Mouse (Mus musculus) spleen, embryonic (tissue): ENCODE measurements around the gene Katnb1.

ENCODE experiments used
- CTCF ChIA-PET: fragments of 350-600 bp; sonication (Branson Sonifier 250); formaldehyde crosslinking; loops from one replicate; lab custom pipeline; 2022; lab: Charles Lee

Katnb1 gene

DNA sequence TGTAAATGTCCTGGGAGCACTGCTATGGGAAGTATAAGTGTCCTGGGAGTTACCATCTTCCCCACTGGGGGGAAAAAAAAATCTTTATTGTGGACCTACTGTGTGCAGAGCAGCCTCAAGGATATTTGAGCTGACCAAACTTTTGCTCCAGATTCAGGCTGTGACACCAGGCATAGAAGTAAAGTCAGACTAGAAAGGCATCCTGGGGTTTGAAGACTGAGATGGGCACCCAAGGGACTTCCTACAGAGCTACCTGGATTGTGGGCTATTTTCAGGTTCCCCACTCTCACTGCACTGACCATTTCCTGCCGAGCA is 58.0 kb downstream of the Katnb1 start:
- CTCF ChIA-PET: no interaction called here

DNA sequence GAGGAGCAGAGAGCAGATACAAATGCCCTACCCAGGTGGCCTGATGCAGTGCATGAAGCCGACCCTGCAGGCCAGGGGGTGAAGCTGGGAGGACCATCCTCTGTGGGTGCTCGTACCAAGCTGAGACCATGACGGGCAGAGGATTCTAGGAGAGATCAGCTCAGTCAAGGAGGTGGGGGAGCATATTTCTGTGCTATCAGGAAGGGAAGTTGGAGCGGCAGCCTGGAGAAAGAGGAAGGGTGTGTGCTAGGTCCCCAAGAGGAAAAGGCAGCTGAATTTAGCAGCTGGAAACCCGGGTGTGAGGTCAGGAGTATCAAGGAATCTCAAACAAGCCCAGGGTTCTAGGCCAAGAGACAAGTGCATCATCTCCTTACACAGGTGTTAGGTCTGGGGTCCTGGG is 59.6 kb downstream of the Katnb1 start:
- CTCF ChIA-PET: no interaction called here

DNA sequence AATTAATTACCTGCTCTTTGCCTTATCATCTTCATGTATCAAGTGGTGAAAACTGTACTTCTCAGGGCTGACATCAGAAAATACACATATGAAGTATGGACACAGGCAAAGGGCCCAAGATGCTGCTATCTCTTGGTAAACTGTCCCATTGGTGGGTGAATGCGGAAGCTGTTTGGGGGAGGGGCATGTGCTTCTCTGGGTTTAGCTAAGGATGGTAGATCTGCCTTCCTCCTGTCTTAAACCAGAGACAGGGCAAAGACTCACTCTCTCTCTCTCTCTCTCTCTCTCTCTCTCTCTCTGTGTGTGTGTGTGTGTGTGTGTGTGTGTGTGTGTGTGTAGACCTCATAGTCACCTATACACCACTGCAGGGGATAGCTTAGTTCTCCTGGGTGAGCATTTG is 60.0 kb downstream of the Katnb1 start:
- CTCF ChIA-PET: no interaction called here

DNA sequence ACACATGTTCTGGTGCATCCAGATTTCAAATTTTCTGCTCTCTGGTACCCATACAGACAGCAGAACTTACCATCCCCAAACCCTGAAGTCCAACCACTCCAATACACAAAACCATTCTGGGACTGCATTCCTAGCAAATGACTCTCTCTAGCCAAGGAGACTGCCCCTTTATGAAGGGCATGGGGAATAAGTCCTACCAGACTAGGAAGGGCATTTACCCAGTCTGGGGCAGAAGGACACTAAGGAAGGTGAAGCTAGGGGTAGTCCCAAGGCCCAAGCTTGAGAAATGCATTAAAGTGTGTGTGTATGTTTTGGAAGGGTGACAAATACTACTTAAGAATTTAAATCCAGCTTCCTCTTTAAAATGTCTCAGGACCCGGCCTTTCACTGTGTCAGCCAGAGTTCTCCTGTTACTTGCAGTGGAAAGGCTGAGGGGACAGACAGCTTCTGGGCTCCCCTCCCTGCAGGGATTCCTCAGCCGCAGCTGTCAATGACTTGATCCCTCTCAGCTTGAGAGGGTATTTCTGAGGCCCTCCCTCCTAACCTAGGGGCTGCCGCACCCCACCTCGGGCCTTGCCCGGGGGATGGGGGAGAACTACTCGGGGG is 60.6 kb downstream of the Katnb1 start:
- CTCF ChIA-PET: no interaction called here

DNA sequence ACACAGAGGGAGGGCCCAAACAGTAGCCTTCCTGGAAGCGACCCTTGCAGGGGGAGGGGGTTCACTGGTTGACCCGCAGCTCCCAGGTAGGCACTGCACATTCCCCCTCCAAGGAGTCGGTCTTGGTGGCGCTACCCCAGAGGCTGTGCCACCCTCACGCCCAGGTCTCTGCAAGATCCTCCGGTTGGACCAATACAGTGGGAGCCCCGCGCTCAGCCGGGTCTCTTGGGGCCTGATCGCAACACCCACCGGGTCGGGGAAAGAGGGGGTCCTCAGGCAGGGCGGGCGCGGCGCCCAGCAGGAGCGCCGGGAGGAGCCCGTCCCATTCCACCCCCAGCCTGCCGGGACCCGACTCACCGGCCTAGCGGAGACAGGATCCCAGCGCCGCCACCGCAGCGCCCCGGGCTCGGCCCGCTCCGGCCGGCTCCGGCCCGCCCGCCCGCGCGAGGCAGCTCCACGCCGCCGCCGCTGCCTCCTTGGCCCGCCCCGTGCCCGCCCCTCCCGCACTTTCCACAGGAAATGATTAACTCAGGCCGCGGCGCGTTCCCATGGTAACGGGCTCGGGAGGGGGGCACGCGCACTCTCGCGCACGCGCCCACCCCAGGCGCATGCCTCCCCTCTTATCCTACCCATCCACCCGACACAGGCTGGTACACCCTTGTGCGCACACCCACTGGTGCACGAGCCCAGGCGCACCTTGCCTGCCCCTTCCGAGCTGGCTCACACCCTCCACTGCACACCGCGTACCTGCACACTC is 61.3 kb downstream of the Katnb1 start:
- CTCF ChIA-PET: no interaction called here

DNA sequence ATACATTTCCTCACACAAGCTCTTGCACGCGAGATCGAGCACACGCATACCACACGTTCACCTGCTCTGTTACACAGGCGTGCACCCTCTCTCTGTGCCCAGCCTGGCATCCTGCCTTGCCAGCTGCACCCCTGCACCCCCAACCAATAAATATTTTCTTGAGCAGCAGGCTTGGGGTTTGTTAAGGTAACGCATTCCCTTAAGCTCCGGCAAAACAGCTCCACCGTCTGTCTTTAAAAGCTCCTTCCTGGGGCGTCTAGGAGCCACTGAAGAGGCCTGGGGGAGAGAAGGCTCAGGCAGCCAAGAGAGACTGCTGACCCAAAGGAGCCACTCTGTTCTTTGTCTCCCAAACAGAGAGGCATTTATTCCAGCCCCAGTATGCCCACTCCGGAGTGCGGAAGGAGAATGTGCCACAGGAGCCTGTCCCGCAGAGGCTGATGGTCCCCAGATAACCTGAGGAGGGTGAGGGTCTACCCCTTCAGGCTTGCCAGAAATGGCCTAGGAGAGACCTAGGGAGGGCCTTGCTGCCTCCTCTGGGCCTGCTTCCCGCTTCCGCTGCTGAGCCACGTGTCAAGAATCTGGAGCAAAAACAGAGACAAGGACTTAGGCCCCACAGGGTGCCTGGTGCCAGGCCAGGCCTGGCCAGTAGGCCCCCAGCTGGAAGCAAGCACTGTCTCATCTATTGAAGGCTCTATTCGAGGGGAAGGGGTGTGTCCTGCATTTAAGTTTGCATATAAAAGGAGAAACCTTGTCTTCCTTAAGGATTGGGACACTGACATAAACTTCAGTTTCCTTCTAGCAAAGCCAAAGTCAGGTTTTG is 62.2 kb downstream of the Katnb1 start:
- CTCF ChIA-PET: no interaction called here

DNA sequence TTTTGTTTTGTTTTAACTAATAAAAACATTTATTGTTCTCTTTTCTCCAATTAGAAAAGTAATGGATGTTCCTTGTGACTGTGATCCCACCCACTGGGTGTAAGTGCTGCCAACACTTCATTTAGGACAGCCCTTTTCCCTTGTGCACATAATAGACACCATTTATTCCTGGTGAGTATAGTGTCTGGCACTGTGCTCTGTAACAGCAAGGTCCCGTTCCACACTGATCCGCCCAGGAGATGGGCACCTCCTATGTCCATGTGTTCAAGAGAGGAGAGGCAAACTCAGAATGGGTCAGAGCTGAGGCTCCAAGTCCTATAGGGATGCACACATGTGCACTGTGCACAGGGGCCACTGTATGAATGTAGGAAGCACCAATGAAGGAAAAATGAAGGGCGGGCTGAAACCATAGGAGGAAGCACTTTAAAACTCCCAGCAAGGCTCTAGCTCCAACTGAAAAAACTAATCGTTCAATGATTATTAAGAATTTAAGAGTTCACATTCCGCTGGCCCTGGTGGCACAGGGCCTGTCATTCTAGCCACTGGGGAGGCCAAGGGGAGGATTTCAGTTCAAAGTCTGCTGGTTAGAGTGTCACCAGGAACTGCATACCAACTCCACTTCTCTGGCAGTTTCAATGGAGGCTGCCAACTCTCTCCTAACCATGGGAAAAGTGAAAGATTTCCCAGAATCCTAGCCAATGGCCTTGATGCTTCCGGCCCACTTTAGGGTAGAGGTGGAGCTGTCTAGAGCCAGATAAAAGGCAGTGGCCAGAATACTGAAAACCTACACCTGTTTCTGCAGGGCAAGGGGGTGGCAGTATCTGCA is 63.0 kb downstream of the Katnb1 start:
- CTCF ChIA-PET: no interaction called here

DNA sequence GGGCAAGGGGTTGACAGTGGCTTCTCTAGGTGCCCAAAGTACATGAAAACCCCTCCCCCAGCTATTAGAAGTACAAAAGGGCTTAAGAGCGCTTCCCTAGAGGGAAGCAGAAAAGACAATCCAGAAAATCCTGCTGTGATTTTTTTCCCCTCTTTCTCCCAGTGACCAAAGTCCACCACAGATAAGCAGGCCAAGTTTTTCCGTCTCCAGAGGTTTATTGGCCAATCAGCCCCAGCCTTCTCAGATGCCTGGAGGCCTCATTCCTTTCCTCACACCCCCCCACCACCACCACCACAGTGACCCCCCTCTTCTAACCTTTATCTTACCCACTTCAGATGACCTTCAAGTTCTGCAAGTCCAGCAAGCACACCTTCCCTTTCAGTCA is 63.6 kb downstream of the Katnb1 start:
- CTCF ChIA-PET: no interaction called here

DNA sequence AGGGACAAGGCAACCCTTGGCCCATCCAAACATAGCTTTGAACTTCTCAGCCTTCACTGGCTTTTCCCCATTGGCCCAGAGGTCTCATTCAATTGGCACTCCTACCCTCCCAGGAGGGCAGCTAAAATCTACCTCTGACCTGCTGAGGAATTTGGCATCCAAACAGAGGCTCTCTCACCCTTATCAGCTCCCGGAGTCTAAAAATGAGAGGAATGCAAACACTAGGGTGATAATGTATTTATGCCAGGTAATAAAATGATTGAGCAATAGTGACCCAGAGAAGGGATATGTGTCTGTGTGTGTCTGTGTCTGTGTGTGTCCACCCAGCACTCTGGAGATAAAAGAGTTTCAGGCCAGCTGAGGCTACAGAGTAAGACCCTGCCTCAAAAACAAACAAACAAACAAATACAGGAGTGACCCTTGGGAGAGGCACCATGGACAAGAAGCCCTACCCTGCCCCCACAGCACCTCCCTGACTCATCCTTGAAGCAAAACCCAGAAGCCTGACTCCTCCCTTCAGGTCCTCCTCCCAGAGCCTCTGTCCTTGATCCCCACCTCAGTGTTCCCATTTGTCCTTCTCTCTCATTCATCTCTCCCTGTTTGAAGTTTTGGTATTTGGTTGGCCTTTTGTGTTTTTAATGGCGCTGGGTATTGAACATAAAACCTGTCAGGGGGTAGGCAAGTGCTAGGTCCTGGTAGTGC is 65.2 kb downstream of the Katnb1 start:
- CTCF ChIA-PET: no interaction called here

DNA sequence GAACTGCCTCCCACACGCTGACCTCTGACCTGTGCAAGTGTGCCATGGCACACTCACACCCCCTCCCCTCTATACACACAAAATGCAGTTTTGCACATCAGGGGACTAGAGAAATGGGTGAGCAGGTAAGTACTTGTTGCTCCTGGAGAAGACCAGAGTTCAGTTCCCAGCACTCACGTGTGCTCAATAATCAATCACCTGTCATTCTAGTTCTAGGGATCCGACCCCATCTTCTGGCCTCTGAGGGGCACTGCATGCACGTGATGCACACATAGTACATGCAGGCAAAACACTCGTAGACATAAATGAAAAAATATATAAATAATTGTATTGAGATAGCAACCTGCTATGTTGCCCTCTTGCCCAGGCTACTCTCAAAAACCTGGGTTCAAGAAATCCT is 65.9 kb downstream of the Katnb1 start:
- CTCF ChIA-PET: no interaction called here

DNA sequence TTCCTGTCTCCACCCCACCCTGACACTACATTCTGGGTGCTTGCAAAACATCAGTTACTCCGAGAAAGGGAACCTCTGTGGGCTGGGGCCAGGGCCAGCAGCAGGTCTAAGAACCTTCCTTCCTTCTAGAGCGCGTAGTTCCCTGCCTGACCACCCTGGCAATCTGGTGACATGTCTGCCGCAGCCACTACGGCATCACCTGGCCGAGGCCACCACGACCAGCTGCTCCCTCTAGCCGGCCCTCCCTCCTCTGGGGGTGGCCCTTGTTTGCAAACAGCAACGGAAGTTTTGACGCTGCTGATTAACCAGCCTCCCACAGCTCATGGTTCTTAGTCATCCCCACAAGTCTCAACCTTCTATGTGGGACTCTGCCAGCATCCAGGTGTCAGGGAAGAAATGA is 68.4 kb downstream of the Katnb1 start:
- CTCF ChIA-PET: no interaction called here

DNA sequence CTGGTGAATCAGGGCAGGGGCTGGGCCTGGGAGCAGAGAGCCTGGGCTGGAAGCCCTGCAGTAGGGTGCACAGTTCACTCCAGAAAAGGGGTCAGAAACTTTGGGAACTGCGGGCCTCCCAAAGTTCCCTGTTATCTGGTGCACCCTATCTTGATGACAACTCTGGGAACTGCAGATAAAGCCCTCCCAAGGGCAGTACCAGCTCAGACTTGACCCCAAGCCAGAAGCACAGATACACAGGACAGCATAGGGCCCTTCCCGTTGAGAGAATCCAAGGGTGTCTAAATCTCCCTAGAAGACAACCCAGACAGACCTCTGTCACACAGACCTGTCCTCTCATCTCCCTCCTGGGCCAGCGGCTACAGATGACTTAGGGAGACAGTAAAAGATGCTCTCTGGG is 69.6 kb downstream of the Katnb1 start:
- CTCF ChIA-PET: no interaction called here
